Mouse (Mus musculus) left cerebral cortex, postnatal 4 days (tissue): ENCODE data around the gene Mgme1. TPM values are rescaled to one million over a fixed set of nuclear protein-coding genes. Genes with fewer than 3 reads are reported as not detected.

Experiments
- DNase-seq: peaks from one replicate; pipeline ENCODE4 v3.0.0-alpha.2; 2022
- intact Hi-C: fragments of 180-260 bp; cut with DNase I; formaldehyde crosslinking; loops from one replicate; pipeline ENCODE4 v1.15.1; 2025
- total RNA-seq, 2 experiments: library from RNA; stranded (reverse); gene quantifications; 2 replicates each; pipeline ENCODE4 v1.2.3; 2021

Mgme1 gene
- total RNA-seq = 1 to 10 TPM; 3.9 to 4.8 TPM

DNA sequence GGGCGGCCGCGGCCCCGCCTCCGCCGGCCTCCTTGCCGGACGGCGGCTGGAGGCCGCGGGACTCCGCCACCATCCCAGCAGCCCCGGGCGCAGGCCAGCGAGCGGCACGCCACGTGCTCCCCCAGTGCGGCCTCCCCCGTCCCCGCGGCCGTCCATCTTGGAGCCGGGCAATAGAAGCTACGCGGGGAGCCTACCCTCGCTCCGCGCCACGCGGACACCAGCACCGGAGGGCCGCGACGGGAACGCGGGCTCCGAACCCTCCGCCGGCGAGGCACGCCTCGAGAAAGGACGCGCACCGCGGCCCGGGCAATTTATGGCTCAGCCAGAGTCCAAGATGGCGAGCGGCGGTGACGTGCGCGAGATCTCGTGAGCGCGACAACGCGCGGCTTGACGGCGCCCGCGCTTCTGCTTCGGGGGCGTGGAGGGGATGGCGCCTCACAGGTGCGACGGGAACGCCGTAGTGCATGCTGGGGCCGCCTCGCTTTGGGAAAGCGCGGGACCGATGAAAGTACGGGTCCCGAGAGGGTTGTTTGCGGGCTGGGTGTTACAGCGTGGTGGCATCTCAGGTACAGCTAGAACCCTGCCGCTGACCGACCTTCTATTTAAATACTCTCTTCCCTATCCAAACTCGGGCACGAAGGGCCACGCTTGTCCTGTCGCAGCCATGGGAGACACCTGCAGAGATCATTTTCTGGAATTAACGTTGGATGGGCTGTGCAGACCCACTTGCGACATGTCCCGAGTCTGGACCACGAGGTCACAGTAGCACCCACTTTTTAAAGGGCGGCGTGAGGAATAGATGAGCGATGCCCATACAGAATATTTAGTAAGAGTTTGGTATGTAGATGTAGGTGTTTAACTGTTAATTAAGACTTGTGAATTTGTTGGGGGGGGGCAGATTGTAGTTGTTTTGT is at the start of gene Mgme1, which contains the start of gene Snx5:
Gene Mgme1 (plus strand): TSS at position 157 of the 914 bp plus-strand sequence.
Gene Snx5 (minus strand): TSS at position 400 of the 914 bp plus-strand sequence.
- peak; percentile 95 for DNase-seq
- intact Hi-C loops = no loop called here

DNA sequence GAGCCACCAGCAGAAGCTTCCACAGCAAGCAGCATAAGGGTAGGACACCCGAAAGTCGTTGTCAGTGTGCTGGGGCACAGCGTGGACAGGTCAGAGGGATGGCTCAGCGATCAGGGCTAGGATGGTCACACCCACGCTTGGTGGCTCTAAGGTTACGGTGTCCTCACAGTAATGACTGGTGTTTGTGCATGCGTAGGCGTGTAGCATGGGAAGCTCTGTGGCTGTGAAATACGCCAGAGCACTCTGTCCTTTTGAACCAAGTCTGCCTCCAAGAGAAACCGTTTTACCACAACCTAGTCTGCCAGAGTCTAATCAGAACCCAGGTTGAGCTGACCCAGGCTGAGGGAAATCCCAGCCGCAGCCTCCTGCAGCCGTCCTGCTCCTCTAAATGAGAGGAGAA is 46.1 kb upstream of the Mgme1 start:
- intact Hi-C loops = no loop called here
- no peak for DNase-seq

- intact Hi-C loops = no loop called here
- no peak for DNase-seq
Measured at GRCm38 (mm10) chr2:144226906-144227586, 43.4 kb upstream of the Mgme1 start.

DNA sequence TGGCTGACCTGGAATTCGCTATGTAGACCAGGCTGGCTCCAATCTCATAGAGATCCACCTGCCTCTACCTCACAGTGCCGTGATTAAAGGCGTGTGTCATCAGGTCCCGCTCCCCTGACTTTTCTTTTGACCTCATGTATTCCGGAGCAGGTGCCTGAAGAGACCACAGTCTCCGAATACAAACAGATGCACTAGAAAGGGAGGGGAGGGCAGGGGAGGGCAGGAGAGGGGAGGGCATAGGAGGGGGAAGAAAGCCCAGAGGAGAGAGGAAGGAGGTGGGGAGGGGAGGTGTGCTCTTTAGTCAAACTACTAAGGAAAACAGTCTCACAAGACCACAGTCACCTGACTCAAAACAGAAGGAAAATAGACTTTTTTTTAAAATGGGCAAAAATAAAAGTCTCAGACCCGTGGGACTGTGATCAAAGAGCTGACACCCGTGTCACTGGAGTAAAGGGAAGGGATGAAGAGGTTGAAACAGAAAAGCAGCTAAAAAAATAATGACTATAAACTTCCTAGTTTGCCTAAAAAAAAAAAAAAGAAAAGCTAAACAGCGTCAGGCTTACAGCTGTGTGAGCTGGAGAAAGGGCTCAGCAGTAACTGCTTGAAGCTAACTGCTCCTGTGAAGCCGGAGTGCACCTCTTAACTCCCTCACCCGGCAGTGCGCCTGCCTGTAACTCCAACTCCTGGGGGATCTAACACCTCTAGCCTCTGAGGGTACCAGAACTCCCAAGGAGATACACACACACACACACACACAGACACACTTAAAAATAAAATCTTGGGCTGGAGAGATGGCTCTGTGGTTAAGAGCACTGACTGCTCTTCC is 41.7 kb upstream of the Mgme1 start:
- intact Hi-C loops = no loop called here
- no peak for DNase-seq

GRCm38 (mm10) chr2:144229647-144230046 is 40.8 kb upstream of the Mgme1 start:
- intact Hi-C loops = no loop called here

GRCm38 (mm10) chr2:144230498-144230897 is 40.0 kb upstream of the Mgme1 start:
- intact Hi-C loops = no loop called here
- no peak for DNase-seq

More at GRCm38 (mm10) chr2:144229647-144230046, 40.8 kb upstream of the Mgme1 start:
- DNase-seq = no peak

- intact Hi-C loops = no loop called here
- DNase-seq = no peak
Measured at GRCm38 (mm10) chr2:144231115-144231514, 39.3 kb upstream of the Mgme1 start.

GRCm38 (mm10) chr2:144233534-144233933 is 36.9 kb upstream of the Mgme1 start:
- DNase-seq = no peak
- intact Hi-C loops = no loop called here

- DNase-seq = no peak
- intact Hi-C loops = no loop called here
Measured at GRCm38 (mm10) chr2:144235776-144236175, 34.7 kb upstream of the Mgme1 start.

GRCm38 (mm10) chr2:144236791-144237584 is 33.5 kb upstream of the Mgme1 start:
- intact Hi-C loops = no loop called here
- no peak for DNase-seq

DNA sequence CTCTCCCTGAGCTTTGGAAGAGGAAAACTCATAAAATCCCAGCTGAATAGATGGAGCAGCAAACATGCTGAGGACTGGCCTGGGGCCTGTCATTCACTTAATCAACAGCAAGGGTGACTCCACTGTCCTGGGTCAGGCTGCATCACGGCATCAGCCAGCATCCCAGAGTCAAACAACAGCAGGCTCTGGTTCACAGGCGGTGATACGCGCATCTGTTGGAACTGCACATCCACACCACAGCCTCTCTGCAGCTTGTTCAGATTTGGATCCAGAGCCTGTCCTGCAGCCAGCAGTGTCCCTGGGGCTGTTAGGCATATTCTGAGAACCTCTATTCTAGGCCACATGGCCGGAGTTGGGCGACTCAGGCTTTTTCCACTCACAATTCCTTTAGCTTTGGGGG is 32.1 kb upstream of the Mgme1 start:
- peak; percentile 5 for DNase-seq
- intact Hi-C loops = no loop called here

DNA sequence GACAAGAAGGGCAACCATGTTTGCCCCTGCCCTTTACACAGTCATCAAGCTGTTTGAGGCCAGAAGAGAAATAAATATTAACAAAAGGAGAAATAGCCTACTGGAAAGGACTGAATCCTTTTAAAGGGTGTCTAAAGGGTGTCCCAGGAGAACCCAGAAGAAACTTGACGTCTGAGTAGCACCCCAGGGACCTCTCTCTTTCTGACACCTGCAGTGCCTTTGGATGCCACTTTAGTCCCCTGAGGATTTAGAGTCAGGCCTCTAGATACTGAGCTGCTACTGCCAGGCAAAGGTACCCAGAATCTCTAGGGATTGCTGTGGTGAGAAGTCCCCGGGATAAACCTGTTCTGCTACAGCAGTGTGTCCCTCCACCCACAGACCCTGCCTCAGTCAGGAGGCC is 31.1 kb upstream of the Mgme1 start:
- no peak for DNase-seq
- intact Hi-C loops = no loop called here

- intact Hi-C loops = no loop called here
- no peak for DNase-seq
Measured at GRCm38 (mm10) chr2:144240095-144240899, 30.2 kb upstream of the Mgme1 start.

GRCm38 (mm10) chr2:144245464-144245863 is 25.0 kb upstream of the Mgme1 start:
- intact Hi-C loops = no loop called here
- DNase-seq = no peak

DNA sequence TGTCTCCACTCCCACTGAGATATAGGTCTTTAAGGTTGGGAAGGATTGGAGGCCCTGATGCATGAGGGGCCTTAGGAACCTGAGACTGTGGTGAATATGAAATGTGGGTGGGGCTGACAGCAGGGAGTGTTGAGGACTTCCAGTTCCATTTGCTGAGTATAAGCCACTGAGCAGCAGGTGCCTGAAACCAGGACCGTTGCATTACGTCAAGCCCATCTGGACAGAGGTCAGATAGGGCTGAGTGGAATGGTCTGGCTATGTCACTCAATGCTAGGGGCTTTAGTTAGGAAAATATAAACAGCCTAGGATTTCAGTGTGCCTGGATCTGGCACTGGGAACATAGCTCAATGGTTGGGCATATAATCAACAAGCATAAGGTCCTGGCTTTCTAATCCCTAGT is 24.2 kb upstream of the Mgme1 start:
- intact Hi-C loops = no loop called here
- DNase-seq = no peak

- no peak for DNase-seq
- intact Hi-C loops = no loop called here
Measured at GRCm38 (mm10) chr2:144247337-144247978, 23.0 kb upstream of the Mgme1 start.

GRCm38 (mm10) chr2:144248613-144249376 is 21.7 kb upstream of the Mgme1 start:
- DNase-seq = no peak
- intact Hi-C loops = no loop called here

DNA sequence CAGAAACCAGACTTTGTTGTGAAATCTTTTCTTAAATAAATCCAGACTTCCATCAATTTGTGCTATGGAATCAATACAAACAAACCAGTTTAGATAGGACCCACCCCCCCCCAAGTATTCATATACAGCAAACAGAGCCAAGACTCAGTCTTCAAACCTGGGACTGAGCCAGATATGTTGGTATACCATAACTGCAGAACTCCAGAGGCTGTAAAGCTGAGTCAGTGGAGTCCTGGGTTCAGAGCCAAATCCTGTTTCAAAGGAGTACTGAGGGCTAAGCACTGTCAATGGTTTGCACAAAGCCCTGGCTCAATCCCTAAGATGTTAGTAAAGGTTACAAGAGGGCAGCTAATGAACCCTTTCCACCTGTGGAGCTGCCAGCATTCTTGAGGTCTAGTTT is 20.4 kb upstream of the Mgme1 start:
- intact Hi-C loops = no loop called here
- no peak for DNase-seq
